Mouse (Mus musculus): ENCODE results near the gene Ppm1h.
A peak's percentile ranks its signal among the peaks of the same experiment; 100 is the strongest.

Gene Ppm1h

GRCm38 (mm10) chr10:122882614-122883013 is 204.1 kb downstream of the Ppm1h start:
- no peaks in the 10 kb centered on the region; the same call in 1 of the 2 replicates for H3K27me3 ChIP-seq (ENCODE audit: control insufficient read depth, insufficient read depth, low read length, poor library complexity, severe bottlenecking)
- no peak for DNase-seq (ENCODE audit: low read depth, low spot score)
- H3K36me3 ChIP-seq (ENCODE audit: control insufficient read depth, insufficient read depth, low read length, poor library complexity, severe bottlenecking): no peaks in the 10 kb centered on the region

GRCm38 (mm10) chr10:122883823-122884743 is 205.5 kb downstream of the Ppm1h start:
- Histone ChIP-seq H3K36me3 (ENCODE audit: control insufficient read depth, insufficient read depth, low read length, poor library complexity, severe bottlenecking) (no peaks in the 10 kb centered on the region), H3K27me3 (ENCODE audit: control insufficient read depth, insufficient read depth, low read length, poor library complexity, severe bottlenecking) (no peaks in the 10 kb centered on the region; the same call in 1 of the 2 replicates)
- DNase-seq (ENCODE audit: low read depth, low spot score): no peak

GRCm38 (mm10) chr10:122885301-122885700 is 206.7 kb downstream of the Ppm1h start:
- Histone ChIP-seq H3K36me3 (ENCODE audit: control insufficient read depth, insufficient read depth, low read length, poor library complexity, severe bottlenecking) (no peaks in the 10 kb centered on the region), H3K27me3 (ENCODE audit: control insufficient read depth, insufficient read depth, low read length, poor library complexity, severe bottlenecking) (no peaks in the 10 kb centered on the region; the same call in 1 of the 2 replicates)
- DNase-seq (ENCODE audit: low read depth, low spot score): no peak

GRCm38 (mm10) chr10:122886055-122886915 is 207.7 kb downstream of the Ppm1h start:
- H3K27me3 ChIP-seq (ENCODE audit: control insufficient read depth, insufficient read depth, low read length, poor library complexity, severe bottlenecking): no peaks in the 10 kb centered on the region; the same call in 1 of the 2 replicates
- no peak for DNase-seq (ENCODE audit: low read depth, low spot score)
- no peaks in the 10 kb centered on the region for H3K36me3 ChIP-seq (ENCODE audit: control insufficient read depth, insufficient read depth, low read length, poor library complexity, severe bottlenecking)

GRCm38 (mm10) chr10:122886916-122887527 is 208.5 kb downstream of the Ppm1h start:
- H3K36me3 ChIP-seq (ENCODE audit: control insufficient read depth, insufficient read depth, low read length, poor library complexity, severe bottlenecking): no peaks in the 10 kb centered on the region
- DNase-seq (ENCODE audit: low read depth, low spot score): no peak
- H3K27me3 ChIP-seq (ENCODE audit: control insufficient read depth, insufficient read depth, low read length, poor library complexity, severe bottlenecking): no peaks in the 10 kb centered on the region; the same call in 1 of the 2 replicates

GRCm38 (mm10) chr10:122887528-122888183 is 209.1 kb downstream of the Ppm1h start:
- DNase-seq (ENCODE audit: low read depth, low spot score): no peak
- no peaks in the 10 kb centered on the region; the same call in 1 of the 2 replicates for H3K27me3 ChIP-seq (ENCODE audit: control insufficient read depth, insufficient read depth, low read length, poor library complexity, severe bottlenecking)

GRCm38 (mm10) chr10:122890682-122891350 is 212.3 kb downstream of the Ppm1h start:
- H3K27me3 ChIP-seq (ENCODE audit: control insufficient read depth, insufficient read depth, low read length, poor library complexity, severe bottlenecking): no peaks in the 10 kb centered on the region
- H3K36me3 ChIP-seq (ENCODE audit: control insufficient read depth, insufficient read depth, low read length, poor library complexity, severe bottlenecking): no peaks in the 10 kb centered on the region
- DNase-seq (ENCODE audit: low read depth, low spot score): no peak

More at GRCm38 (mm10) chr10:122887528-122888183, 209.1 kb downstream of the Ppm1h start:
- no peaks in the 10 kb centered on the region for H3K36me3 ChIP-seq (ENCODE audit: control insufficient read depth, insufficient read depth, low read length, poor library complexity, severe bottlenecking)

- Histone ChIP-seq H3K36me3 (ENCODE audit: control insufficient read depth, insufficient read depth, low read length, poor library complexity, severe bottlenecking) (no peaks in the 10 kb centered on the region), H3K27me3 (ENCODE audit: control insufficient read depth, insufficient read depth, low read length, poor library complexity, severe bottlenecking) (no peaks in the 10 kb centered on the region)
- DNase-seq (ENCODE audit: low read depth, low spot score): no peak
Measured at GRCm38 (mm10) chr10:122891461-122891860, 212.9 kb downstream of the Ppm1h start.

GRCm38 (mm10) chr10:122894555-122895069 is 216.1 kb downstream of the Ppm1h start:
- no peak for DNase-seq (ENCODE audit: low read depth, low spot score)
- H3K27me3 ChIP-seq (ENCODE audit: control insufficient read depth, insufficient read depth, low read length, poor library complexity, severe bottlenecking): no peaks in the 10 kb centered on the region
- H3K36me3 ChIP-seq (ENCODE audit: control insufficient read depth, insufficient read depth, low read length, poor library complexity, severe bottlenecking): no peaks in the 10 kb centered on the region

- peak; percentile 32 for DNase-seq (ENCODE audit: low read depth, low spot score)
- no peaks in the 10 kb centered on the region for H3K27me3 ChIP-seq (ENCODE audit: control insufficient read depth, insufficient read depth, low read length, poor library complexity, severe bottlenecking)
- H3K36me3 ChIP-seq (ENCODE audit: control insufficient read depth, insufficient read depth, low read length, poor library complexity, severe bottlenecking): no peaks in the 10 kb centered on the region
Measured at GRCm38 (mm10) chr10:122895121-122895770, 216.7 kb downstream of the Ppm1h start.

- Histone ChIP-seq H3K27me3 (ENCODE audit: control insufficient read depth, insufficient read depth, low read length, poor library complexity, severe bottlenecking) (no peaks in the 10 kb centered on the region), H3K36me3 (ENCODE audit: control insufficient read depth, insufficient read depth, low read length, poor library complexity, severe bottlenecking) (no peaks in the 10 kb centered on the region)
- DNase-seq (ENCODE audit: low read depth, low spot score): no peak
Measured at GRCm38 (mm10) chr10:122899971-122900370, 221.4 kb downstream of the Ppm1h start.

- Histone ChIP-seq H3K27me3 (ENCODE audit: control insufficient read depth, insufficient read depth, low read length, poor library complexity, severe bottlenecking) (no peaks in the 10 kb centered on the region), H3K36me3 (ENCODE audit: control insufficient read depth, insufficient read depth, low read length, poor library complexity, severe bottlenecking) (no peaks in the 10 kb centered on the region)
- DNase-seq (ENCODE audit: low read depth, low spot score): no peak
Measured at GRCm38 (mm10) chr10:122900466-122900865, 221.9 kb downstream of the Ppm1h start.

- Histone ChIP-seq H3K36me3 (ENCODE audit: control insufficient read depth, insufficient read depth, low read length, poor library complexity, severe bottlenecking) (no peaks in the 10 kb centered on the region), H3K27me3 (ENCODE audit: control insufficient read depth, insufficient read depth, low read length, poor library complexity, severe bottlenecking) (no peaks in the 10 kb centered on the region)
- DNase-seq (ENCODE audit: low read depth, low spot score): no peak
Measured at GRCm38 (mm10) chr10:122901379-122901778, 222.8 kb downstream of the Ppm1h start.
